Comparison of ENCODE assay signal across 18 mouse cellular contexts in genomic region chr5:113358833-113359232, GRCm38 (mm10). TPM values are rescaled to one million over a fixed set of nuclear protein-coding genes. Genes with fewer than 3 reads are reported as not detected.
DNase-seq lines count a peak whose midpoint lies in the region; ATAC-seq and TF ChIP-seq lines count a peak whose summit lies in the region.
"Had no signal": no experiment of that assay in that cellular context is flagged by ENCODE, and none has a peak within 500 bp of the region (broad histone marks: within the 10 kb centered on the region; RNA-seq: fewer than 3 reads in every experiment).

No protein-coding gene starts in this region.

- H3K36me3 ChIP-seq in hindbrain, embryonic 12.5 days, result no peaks in the 10 kb centered on the region
- no peaks in the 10 kb centered on the region for H3K36me3 ChIP-seq in hindbrain, embryonic 13.5 days
- H3K36me3 ChIP-seq in G1E (replicated peaks), result no peaks in the 10 kb centered on the region
- H3K36me3 ChIP-seq in kidney, postnatal 0 days (ENCODE audit: insufficient read depth, low read length), result no peaks in the 10 kb centered on the region
- H3K36me3 ChIP-seq: midbrain, embryonic 12.5 days had no signal

- WGBS in hindbrain, embryonic 12.5 days, result 6% methylated on average over 11 of the region's 11 CpGs
- WGBS in hindbrain, embryonic 13.5 days, result 8% methylated on average over 11 of the region's 11 CpGs
- WGBS in kidney, postnatal 0 days, result 2% methylated on average over 11 of the region's 11 CpGs

- no peaks in the 10 kb centered on the region for H3K9me3 ChIP-seq in hindbrain, embryonic 12.5 days (replicated peaks)
- no peaks in the 10 kb centered on the region for H3K9me3 ChIP-seq in hindbrain, embryonic 13.5 days
- peaks cover 78% of the 10 kb centered on the region for H3K9me3 ChIP-seq in G1E (replicated peaks)
- no peaks in the 10 kb centered on the region for H3K9me3 ChIP-seq in kidney, postnatal 0 days (replicated peaks; ENCODE audit: low read length)
- H3K9me3 ChIP-seq: midbrain, embryonic 12.5 days had no signal

- H3K4me1 ChIP-seq in hindbrain, embryonic 12.5 days, result peaks cover 19% of the 10 kb centered on the region
- H3K4me1 ChIP-seq in hindbrain, embryonic 13.5 days (replicated peaks), result peaks cover 35% of the 10 kb centered on the region
- no peaks in the 10 kb centered on the region for H3K4me1 ChIP-seq in G1E (ENCODE audit: insufficient read depth, low read depth, low read length)
- H3K4me1 ChIP-seq in kidney, postnatal 0 days (replicated peaks; ENCODE audit: insufficient read depth, low read length), result 0 out of 2 replicates have a peak, but pooled peaks cover 5% of the 10 kb centered on the region

- no peak overlapping the region for H3K4me2 ChIP-seq in hindbrain, embryonic 12.5 days (replicated peaks)
- no peak overlapping the region for H3K4me2 ChIP-seq in hindbrain, embryonic 13.5 days
- H3K4me2 ChIP-seq in kidney, postnatal 0 days (ENCODE audit: low read length), result no peak overlapping the region
- H3K4me2 ChIP-seq: midbrain, embryonic 12.5 days had no signal

- H3K9ac ChIP-seq in hindbrain, embryonic 12.5 days, result peak overlapping the region; percentile 13; the same call in 1 of the 2 replicates
- H3K9ac ChIP-seq in hindbrain, embryonic 13.5 days, result no peak overlapping the region
- H3K9ac ChIP-seq in kidney, postnatal 0 days (ENCODE audit: low read depth, low read length), result no peak overlapping the region
- H3K9ac ChIP-seq: midbrain, embryonic 12.5 days had no signal

- DNase-seq in adrenal gland, adult 2 months, result peak; percentile 10
- no peak for DNase-seq in adrenal gland, adult (ENCODE audit: inconsistent age in 2 of 2, low spot score in 1 of 2)
- no peak for DNase-seq in G1E (ENCODE audit: low spot score)
- peak; percentile 72 for DNase-seq in kidney, postnatal 0 days (ENCODE audit: low spot score)
- no peak for DNase-seq in layer of hippocampus, postnatal 10 days (ENCODE audit: low spot score in 2 of 2)
- no peak for DNase-seq in layer of hippocampus, postnatal 14 days (ENCODE audit: low spot score in 2 of 2)
- DNase-seq: gastrocnemius, postnatal 14 days had no signal

- peaks cover 34% of the 10 kb centered on the region for H3K27me3 ChIP-seq in hindbrain, embryonic 12.5 days
- H3K27me3 ChIP-seq in hindbrain, embryonic 13.5 days, result peaks cover 47% of the 10 kb centered on the region
- H3K27me3 ChIP-seq in G1E (ENCODE audit: insufficient read depth, low read length), result no peaks in the 10 kb centered on the region; the same call in 1 of the 2 replicates
- no peaks in the 10 kb centered on the region for H3K27me3 ChIP-seq in kidney, postnatal 0 days (ENCODE audit: insufficient read depth, low read length)

- no peak for TF ChIP-seq CTCF in G1E (IDR thresholded peaks at IDR 0.05; ENCODE audit: low read depth, low read length)
- no peak for TF ChIP-seq CTCF in kidney, postnatal 0 days (IDR thresholded peaks at IDR 0.05; ENCODE audit: low read depth)

- no peak overlapping the region for H3K4me3 ChIP-seq in hindbrain, embryonic 12.5 days
- no peak overlapping the region for H3K4me3 ChIP-seq in hindbrain, embryonic 13.5 days
- peak overlapping the region; percentile 21; the same call in 1 of the 2 replicates for H3K4me3 ChIP-seq in G1E (ENCODE audit: low read depth, low read length)
- no peak overlapping the region for H3K4me3 ChIP-seq in kidney, postnatal 0 days (replicated peaks; ENCODE audit: low read depth, low read length)
- H3K4me3 ChIP-seq: midbrain, embryonic 12.5 days had no signal

- H3K27ac ChIP-seq in hindbrain, embryonic 12.5 days, result no peak overlapping the region
- H3K27ac ChIP-seq in hindbrain, embryonic 13.5 days, result no peak overlapping the region
- no peak overlapping the region for H3K27ac ChIP-seq in kidney, postnatal 0 days
- H3K27ac ChIP-seq: midbrain, embryonic 12.5 days had no signal

- no peak for ATAC-seq in hindbrain, embryonic 12.5 days (ENCODE audit: low FRiP score)
- ATAC-seq in hindbrain, embryonic 13.5 days (ENCODE audit: low FRiP score), result no peak
- ATAC-seq in G1E (ENCODE audit: extremely low read depth, insufficient number of reproducible peaks, low FRiP score, poor library complexity, severe bottlenecking), result no peak
- ATAC-seq in kidney, postnatal 0 days (replicated peaks; ENCODE audit: low FRiP score, low read depth), result 0 out of 2 replicates have a peak, but pooled peaks have one; percentile 59

RNA-seq across cellular contexts. Expression of gene Aym1, which starts 1.7 kb away (rescaled TPM):
- total RNA-seq in adrenal gland, adult 2 months (2021), result not detected
- not detected in 2 replicates for polyA plus RNA-seq in adrenal gland, adult 2 months (2012; rRNA removed)
- not detected in 2 replicates for polyA plus RNA-seq in hindbrain, embryonic 12.5 days (2016; fragmentation: Nextera tagmentation; extraction: Ambion mirVana)
- not detected in 2 replicates for polyA plus RNA-seq in hindbrain, embryonic 13.5 days (2015; fragmentation: Nextera tagmentation; extraction: Ambion mirVana)
- total RNA-seq in G1E (2014; fragmentation: Nextera tagmentation) (not detected in 2 replicates), G1E (2017) (0.29 TPM in 1 of 2 replicates, not detected in the other)
- not detected in 2 replicates for polyA plus RNA-seq in G1E (2012)
- polyA plus RNA-seq in kidney, postnatal 0 days (2015; fragmentation: Nextera tagmentation; extraction: Ambion mirVana), result not detected in 2 replicates
- not detected for total RNA-seq in layer of hippocampus, postnatal 10 days (2021)
- not detected for total RNA-seq in layer of hippocampus, postnatal 14 days (2021)
- total RNA-seq: adrenal gland, adult 18-20 months; gastrocnemius, postnatal 14 days; hematopoietic stem cell, adult 5-6 weeks; layer of hippocampus, adult 18-20 months; left cerebral cortex, postnatal 25 days; MEL had no signal
- polyA plus RNA-seq: forebrain, embryonic 11.5 days; liver, embryonic 16.5 days; midbrain, embryonic 12.5 days; thymus, postnatal 0 days had no signal

RNA-seq across cellular contexts. Expression of gene Sgsm1, which starts 48.2 kb away (rescaled TPM):
- total RNA-seq in adrenal gland, adult 2 months (2021), result 10 to 100 TPM in 1 of 2 experiments, 1 to 10 TPM in 1; 8.4 to 12.7 TPM
- polyA plus RNA-seq in adrenal gland, adult 2 months (2012; rRNA removed), result 4.3 and 5.5 TPM in 2 replicates
- polyA plus RNA-seq in hindbrain, embryonic 12.5 days (2016; fragmentation: Nextera tagmentation; extraction: Ambion mirVana), result 11.6 and 14.3 TPM in 2 replicates
- polyA plus RNA-seq in hindbrain, embryonic 13.5 days (2015; fragmentation: Nextera tagmentation; extraction: Ambion mirVana), result 14.2 and 14.5 TPM in 2 replicates
- total RNA-seq in G1E (2014; fragmentation: Nextera tagmentation), result not detected in 2 replicates
- under 0.01 and 0.05 TPM in 2 replicates for total RNA-seq in G1E (2017)
- polyA plus RNA-seq in G1E (2012), result not detected in 2 replicates
- polyA plus RNA-seq in kidney, postnatal 0 days (2015; fragmentation: Nextera tagmentation; extraction: Ambion mirVana), result 3.4 and 3.7 TPM in 2 replicates
- 10 to 100 TPM; 72.2 to 77.7 TPM for total RNA-seq in layer of hippocampus, postnatal 10 days (2021)
- total RNA-seq in layer of hippocampus, postnatal 14 days (2021), result 10 to 100 TPM; 67.8 to 73.2 TPM
- total RNA-seq: MEL had no signal

Comparison
In these comparisons a context has a peak if more than half of its experiments do, and no peak if none do; other contexts are left out.
1. DNase-seq: peak in adrenal gland, adult 2 months (single experiment) and kidney, postnatal 0 days (single experiment); none in adrenal gland, adult (0 of 2), G1E (single experiment), layer of hippocampus, postnatal 10 days (0 of 2) and layer of hippocampus, postnatal 14 days (0 of 2).